Mouse (Mus musculus): ENCODE results near the gene Il16. TPM values are rescaled to one million over a fixed set of nuclear protein-coding genes. Genes with fewer than 3 reads are reported as not detected.

The Il16 gene
- total RNA-seq, 2 experiments from 2014 or later = 58.8 to 63.9 TPM

- DNase-seq = no peak
Measured at GRCm38 (mm10) chr7:83604180-83604944, 141.2 kb downstream of the Il16 start.

GRCm38 (mm10) chr7:83599913-83600286 is 145.6 kb downstream of the Il16 start:
- peak; percentile 12 to 13 for DNase-seq

- DNase-seq = no peak
Measured at GRCm38 (mm10) chr7:83598997-83599912, 146.3 kb downstream of the Il16 start.

GRCm38 (mm10) chr7:83597063-83597462 is 148.5 kb downstream of the Il16 start:
- DNase-seq = no peak

GRCm38 (mm10) chr7:83594056-83594455 is 151.5 kb downstream of the Il16 start:
- no peak for DNase-seq

Other genes with a start within 250 kb of the Il16 start
- gene Tmc3, start 160.8 kb downstream of the Il16 start, total RNA-seq (2021) = under 1 TPM; 0.22 to 0.23 TPM
- gene Stard5, start 113.8 kb downstream of the Il16 start, total RNA-seq (2021) = 10 to 100 TPM; 17.2 to 18.1 TPM
- 1 to 10 TPM; 1.7 TPM for gene Cfap161, start 49.2 kb upstream of the Il16 start, total RNA-seq (2021)
- gene Tlnrd1, start 138.6 kb upstream of the Il16 start, total RNA-seq (2021) = 10 to 100 TPM; 20.0 to 20.8 TPM
- 10 to 100 TPM; 57.7 to 76.4 TPM for gene Mesd, start 138.7 kb upstream of the Il16 start, total RNA-seq (2021)

Data from layer of hippocampus, postnatal 36 days (tissue).